Mouse (Mus musculus) G1E (cell line): ENCODE measurements around the gene Scaf8.

Experiments
- CTCF ChIP-seq: IDR thresholded peaks from 2 replicates; pipeline ENCODE4 v1.5.1; 2012; ENCODE audit warnings: low read depth, low read length, inconsistent platforms, mixed read lengths
- GATA1 ChIP-seq: IDR thresholded peaks from 2 replicates; pipeline ENCODE4 v1.6.1; 2012; ENCODE audit warnings: borderline replicate concordance, low read length, inconsistent platforms, mixed read lengths
- POLR2AphosphoS5 ChIP-seq: IDR thresholded peaks from 2 replicates; pipeline ENCODE4 v1.6.1; 2012; ENCODE audit warnings: low read depth, low read length, inconsistent platforms; ENCODE audit not compliant: insufficient replicate concordance
- TAL1 ChIP-seq: conservative IDR thresholded peaks from 2 replicates; pipeline ENCODE4 v1.6.1; 2012; ENCODE audit warnings: low read depth, low read length, inconsistent platforms, mixed read lengths

DNA sequence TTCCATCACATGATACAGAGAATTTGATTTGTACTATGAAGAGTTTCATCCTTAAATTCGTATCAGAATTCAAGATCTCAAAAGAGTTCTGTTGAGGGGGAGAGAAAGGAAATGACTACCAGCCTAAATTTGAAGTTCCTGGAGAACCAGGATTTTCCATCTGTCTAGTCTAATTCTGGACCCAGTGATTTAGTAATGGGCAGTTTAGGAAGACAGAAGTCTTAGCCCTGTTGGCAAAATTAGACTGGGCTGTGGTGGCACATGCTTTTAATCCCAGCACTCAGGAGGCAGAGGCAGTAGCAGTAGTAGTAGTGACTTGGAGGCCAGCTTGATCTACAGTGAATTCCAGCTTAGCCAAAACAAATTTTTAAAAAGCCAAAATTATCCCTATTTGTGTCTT lies 93.7 kb downstream of the Scaf8 start:
- TF ChIP-seq TAL1 (no peak), CTCF (no peak), GATA1 (no peak), POLR2AphosphoS5 (no peak)
